Mouse (Mus musculus) CH12.LX (cell line): ENCODE measurements around the gene Gm37240.

Experiments
- CTCF ChIP-seq, 2 experiments: IDR thresholded peaks in 1 of 2; conservative IDR thresholded peaks in 1 of 2; 2 replicates each; pipeline ENCODE4 v1.5.1; 2011 to 2012; ENCODE audit warnings: low read depth in 2 of 2, low read length in 2 of 2, improper control_type of control experiment in 1 of 2, inconsistent platforms in 1 of 2, mild to moderate bottlenecking in 1 of 2, moderate library complexity in 1 of 2
- PAX5 ChIP-seq: IDR thresholded peaks from 2 replicates; pipeline ENCODE4 v1.6.1; 2012; ENCODE audit warnings: low read length, inconsistent platforms, mixed read lengths
- POLR2A ChIP-seq: IDR thresholded peaks from 2 replicates; pipeline ENCODE4 v1.6.1; 2011; ENCODE audit warnings: low read depth, mild to moderate bottlenecking, improper control_type of control experiment, low read length

- no peak for TF ChIP-seq POLR2A
- TF ChIP-seq PAX5: no peak
- TF ChIP-seq CTCF (conservative IDR thresholded peaks at IDR 0.05 in 1 of 2, IDR thresholded peaks at IDR 0.05 in 1 of 2; ENCODE audit: low read depth in 2 of 2, low read length in 2 of 2): no peak
Observed at GRCm38 (mm10) chr3:85582726-85583125, 304.6 kb downstream of the Gm37240 start.
